Mouse (Mus musculus) heart, adult 8-10 months (tissue): ENCODE results near the gene Ubqln3. TPM values are rescaled to one million over a fixed set of nuclear protein-coding genes. Genes with fewer than 3 reads are reported as not detected.

Experiments
- DNase-seq: peaks from one replicate; pipeline ENCODE4 v3.0.0; 2022; ENCODE audit warnings: low spot score
- total RNA-seq, 4 experiments: library from RNA; stranded (reverse); gene quantifications; 2 replicates each; pipeline ENCODE4 v1.2.4; 2022

Gene Ubqln3
- not detected for total RNA-seq

- no peak for DNase-seq
These were observed at the start of gene Ubqln3 for GRCm38 (mm10) chr7:104143179-104143578. TSS of gene Ubqln3 (minus strand) at chr7:104143279.

GRCm38 (mm10) chr7:104191275-104191674 lies 48.2 kb upstream of the Ubqln3 start:
- no peak for DNase-seq

- DNase-seq: no peak
These were observed 40.2 kb upstream of the Ubqln3 start, which contains the start of gene Olfr648 for GRCm38 (mm10) chr7:104183292-104183691. TSS of gene Olfr648 (minus strand) at chr7:104183392.

GRCm38 (mm10) chr7:104179074-104179473 lies 36.0 kb upstream of the Ubqln3 start:
- no peak for DNase-seq

- no peak for DNase-seq
These were observed 35.5 kb upstream of the Ubqln3 start for GRCm38 (mm10) chr7:104178422-104179054.

- DNase-seq: no peak
These were observed 32.0 kb upstream of the Ubqln3 start for GRCm38 (mm10) chr7:104175085-104175484.

- DNase-seq: no peak
These were observed 26.6 kb upstream of the Ubqln3 start for GRCm38 (mm10) chr7:104169634-104170204.

GRCm38 (mm10) chr7:104167105-104167504 lies 24.0 kb upstream of the Ubqln3 start:
- DNase-seq: no peak

- no peak for DNase-seq
These were observed 7.4 kb upstream of the Ubqln3 start, which contains the start of gene Ubqlnl for GRCm38 (mm10) chr7:104150456-104150855. TSS of gene Ubqlnl (minus strand) at chr7:104150556.

- no peak for DNase-seq
These were observed 5.8 kb downstream of the Ubqln3 start, which contains the start of gene Olfr643 for GRCm38 (mm10) chr7:104137305-104137704. TSS of gene Olfr643 (minus strand) at chr7:104137405.

- DNase-seq: no peak
These were observed 13.4 kb downstream of the Ubqln3 start, which contains the start of gene Ubqln5 for GRCm38 (mm10) chr7:104129726-104130125. TSS of gene Ubqln5 (minus strand) at chr7:104129826.

GRCm38 (mm10) chr7:104104757-104104972 lies 38.4 kb downstream of the Ubqln3 start, which contains the start of gene Olfr646:
TSS of gene Olfr646 (plus strand) at chr7:104104873.
- no peak for DNase-seq

GRCm38 (mm10) chr7:104103913-104104756 lies 38.9 kb downstream of the Ubqln3 start:
- no peak for DNase-seq

Other genes with a start within 250 kb of the Ubqln3 start
- gene Olfr64, start 248.8 kb downstream of the Ubqln3 start, total RNA-seq: not detected
- not detected for gene Olfr65, start 239.8 kb downstream of the Ubqln3 start, total RNA-seq
- gene Olfr631, start 214.5 kb downstream of the Ubqln3 start, total RNA-seq: not detected
- gene Olfr632, start 208.9 kb downstream of the Ubqln3 start, total RNA-seq: not detected
- gene Olfr633, start 198.8 kb downstream of the Ubqln3 start, total RNA-seq: not detected
- gene Olfr635, start 172.1 kb downstream of the Ubqln3 start, total RNA-seq: under 1 TPM in 1 of 4 experiments, not detected in 3; 0.03 TPM
- not detected for gene Olfr638, start 144.5 kb downstream of the Ubqln3 start, total RNA-seq
- under 1 TPM in 2 of 4 experiments, not detected in 2; 0.06 TPM for gene Olfr639, start 126.0 kb downstream of the Ubqln3 start, total RNA-seq
- gene Olfr640, start 117.7 kb downstream of the Ubqln3 start, total RNA-seq: not detected
- not detected for gene Olfr641, start 107.8 kb downstream of the Ubqln3 start, total RNA-seq
- not detected for gene Olfr642, start 90.6 kb downstream of the Ubqln3 start, total RNA-seq
- not detected for gene 4930516K23Rik, start 81.8 kb downstream of the Ubqln3 start, total RNA-seq
- not detected for gene Olfr644, start 71.4 kb downstream of the Ubqln3 start, total RNA-seq
- not detected for gene Olfr645, start 57.8 kb downstream of the Ubqln3 start, total RNA-seq
- not detected for gene Olfr646, start 38.4 kb downstream of the Ubqln3 start, total RNA-seq
- gene Ubqln5, start 13.5 kb downstream of the Ubqln3 start, total RNA-seq: not detected
- gene Olfr643, start 5.9 kb downstream of the Ubqln3 start, total RNA-seq: not detected
- gene Ubqlnl, start 7.3 kb upstream of the Ubqln3 start, total RNA-seq: not detected
- not detected for gene Olfm5, start 21.6 kb upstream of the Ubqln3 start, total RNA-seq
- gene Olfr648, start 40.1 kb upstream of the Ubqln3 start, total RNA-seq: not detected
- gene Olfr649, start 52.7 kb upstream of the Ubqln3 start, total RNA-seq: not detected
- under 1 TPM; 0.14 to 0.34 (median 0.18) TPM for gene Trim6, start 75.5 kb upstream of the Ubqln3 start, total RNA-seq
- gene Trim34a, start 101.2 kb upstream of the Ubqln3 start, total RNA-seq: 1 to 10 TPM; 2.9 to 3.6 (median 3.4) TPM
- 1 to 10 TPM; 1.3 to 2.8 (median 1.6) TPM for gene Trim5, start 144.8 kb upstream of the Ubqln3 start, total RNA-seq
- gene Trim12a, start 172.2 kb upstream of the Ubqln3 start, total RNA-seq: 1 to 10 TPM; 4.7 to 9.6 (median 6.1) TPM
- under 1 TPM in 2 of 4 experiments, not detected in 2; 0.16 to 0.17 TPM for gene Trim34b, start 186.2 kb upstream of the Ubqln3 start, total RNA-seq
- gene Trim12c, start 210.1 kb upstream of the Ubqln3 start, total RNA-seq: 1 to 10 TPM; 3.6 to 5.8 (median 5.0) TPM
- gene Trim30b, start 226.6 kb upstream of the Ubqln3 start, total RNA-seq: under 1 TPM in 1 of 4 experiments, not detected in 3; 0.23 TPM